Mouse (Mus musculus) brain, embryonic 14.5 days (tissue): Measurements from ENCODE around the gene Zfpm1.

Experiments used
- CTCF ChIP-seq: fragments of 200-500 bp; IDR thresholded peaks from 2 replicates; pipeline ENCODE4 v1.5.1; 2012; ENCODE audit warnings: inconsistent platforms, mild to moderate bottlenecking, moderate library complexity, borderline replicate concordance; ENCODE audit not compliant: insufficient read depth, insufficient read length; ENCODE audit errors: extremely low read depth
- POLR2A ChIP-seq: fragments of 200-500 bp; IDR thresholded peaks from 2 replicates; pipeline ENCODE4 v1.6.1; 2012; ENCODE audit warnings: mild to moderate bottlenecking, inconsistent platforms, borderline replicate concordance; ENCODE audit not compliant: poor library complexity, insufficient read depth, insufficient read length, severe bottlenecking; ENCODE audit errors: extremely low read depth

DNA sequence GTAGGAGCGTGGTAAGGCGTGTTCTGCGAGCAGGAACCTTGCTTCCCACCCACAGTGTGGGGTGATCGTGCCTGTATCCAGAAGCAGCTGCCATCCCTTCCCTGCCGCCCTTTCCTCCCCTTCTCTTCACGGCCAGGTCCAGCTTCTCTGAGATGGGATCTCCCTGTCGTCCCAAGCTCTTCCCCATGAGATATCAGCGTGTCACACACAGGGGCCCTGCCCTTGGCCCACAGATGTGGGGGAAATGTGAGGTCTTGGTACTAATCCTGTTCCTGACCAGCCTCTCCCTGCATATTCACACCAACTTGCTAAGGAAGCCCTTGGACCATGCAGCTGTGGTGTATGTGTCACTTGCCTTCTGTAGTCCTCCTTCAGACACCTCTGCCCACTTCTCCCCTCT lies 5.8 kb downstream of the Zfpm1 start:
- TF ChIP-seq CTCF (no peak), POLR2A (no peak)
